In genomic region chr6:39491203-39491602, GRCm38 (mm10) we compare ENCODE assay signal across 15 mouse cellular contexts.
DNase-seq lines count a peak whose midpoint lies in the region; ATAC-seq and TF ChIP-seq lines count a peak whose summit lies in the region.
"Had no signal": no experiment of that assay in that cellular context is flagged by ENCODE, and none has a peak within 500 bp of the region (broad histone marks: within the 10 kb centered on the region; RNA-seq: fewer than 3 reads in every experiment).

No protein-coding gene starts in this region.

- H3K4me3 ChIP-seq in forebrain, postnatal 0 days (ENCODE audit: low read depth, low read length), result no peak overlapping the region
- no peak overlapping the region for H3K4me3 ChIP-seq in limb, embryonic 12.5 days (replicated peaks)
- H3K4me3 ChIP-seq in heart, adult 2 months, result no peak overlapping the region
- no peak overlapping the region for H3K4me3 ChIP-seq in lung, postnatal 0 days (ENCODE audit: low read depth, low read length)
- H3K4me3 ChIP-seq: embryonic facial prominence, embryonic 15.5 days; intestine, embryonic 15.5 days; limb, embryonic 15.5 days had no signal

- WGBS in forebrain, postnatal 0 days, result 35% methylated on average over 5 of the region's 5 CpGs
- WGBS in limb, embryonic 12.5 days, result 45% methylated on average over 5 of the region's 5 CpGs
- WGBS in heart, adult 2 months, result 93% methylated on average over 5 of the region's 5 CpGs
- 87% methylated on average over 5 of the region's 5 CpGs for WGBS in lung, postnatal 0 days

- no peak for TF ChIP-seq POLR2A in heart, adult 2 months (IDR thresholded peaks at IDR 0.05; ENCODE audit: insufficient read depth, low read depth, low read length)

- no peaks in the 10 kb centered on the region for H3K9me3 ChIP-seq in forebrain, postnatal 0 days (ENCODE audit: low read length)
- H3K9me3 ChIP-seq in limb, embryonic 12.5 days, result no peaks in the 10 kb centered on the region
- H3K9me3 ChIP-seq in lung, postnatal 0 days (ENCODE audit: low read length), result no peaks in the 10 kb centered on the region
- H3K9me3 ChIP-seq: embryonic facial prominence, embryonic 15.5 days; intestine, embryonic 15.5 days; limb, embryonic 15.5 days had no signal

- peaks cover 4% of the 10 kb centered on the region; the same call in 1 of the 2 replicates for H3K4me1 ChIP-seq in forebrain, postnatal 0 days (ENCODE audit: insufficient read depth)
- H3K4me1 ChIP-seq in limb, embryonic 12.5 days (replicated peaks), result peaks cover 11% of the 10 kb centered on the region; the same call in 1 of the 2 replicates
- peaks cover 1% of the 10 kb centered on the region; the same call in 1 of the 2 replicates for H3K4me1 ChIP-seq in heart, adult 2 months (ENCODE audit: control insufficient read depth, insufficient read depth, low read length)
- H3K4me1 ChIP-seq in lung, postnatal 0 days (ENCODE audit: insufficient read depth, low read depth, low read length), result no peaks in the 10 kb centered on the region
- H3K4me1 ChIP-seq: intestine, embryonic 15.5 days had no signal

- TF ChIP-seq CTCF in forebrain, postnatal 0 days (IDR thresholded peaks at IDR 0.05; ENCODE audit: low read depth), result no peak
- no peak for TF ChIP-seq CTCF in heart, adult 2 months (IDR thresholded peaks at IDR 0.05)
- TF ChIP-seq CTCF in lung, postnatal 0 days (IDR thresholded peaks at IDR 0.05), result no peak

- H3K4me2 ChIP-seq in forebrain, postnatal 0 days (ENCODE audit: low read depth), result no peak overlapping the region
- no peak overlapping the region for H3K4me2 ChIP-seq in limb, embryonic 12.5 days
- no peak overlapping the region for H3K4me2 ChIP-seq in lung, postnatal 0 days (replicated peaks; ENCODE audit: low read depth, low read length)
- H3K4me2 ChIP-seq: embryonic facial prominence, embryonic 15.5 days; intestine, embryonic 15.5 days; limb, embryonic 15.5 days; lung, embryonic 14.5 days had no signal

- no peaks in the 10 kb centered on the region for H3K79me2 ChIP-seq in heart, adult 2 months (replicated peaks; ENCODE audit: control insufficient read depth, insufficient read depth, low read length)

- intact Hi-C loops in heart, adult 2 months (cut with DNase I), result no loop called here

- peaks cover 38% of the 10 kb centered on the region for H3K36me3 ChIP-seq in forebrain, postnatal 0 days (ENCODE audit: insufficient read depth)
- H3K36me3 ChIP-seq in limb, embryonic 12.5 days, result peaks cover 94% of the 10 kb centered on the region
- H3K36me3 ChIP-seq in heart, adult 2 months (ENCODE audit: control insufficient read depth, insufficient read depth, low read length), result no peaks in the 10 kb centered on the region
- peaks cover 23% of the 10 kb centered on the region; the same call in 1 of the 2 replicates for H3K36me3 ChIP-seq in lung, postnatal 0 days (ENCODE audit: insufficient read depth, low read length)

- peak overlapping the region; percentile 35 for H3K27ac ChIP-seq in forebrain, postnatal 0 days (ENCODE audit: low read depth, low read length)
- peak overlapping the region; percentile 64 for H3K27ac ChIP-seq in limb, embryonic 12.5 days
- H3K27ac ChIP-seq in heart, adult 2 months, result no peak overlapping the region
- H3K27ac ChIP-seq in lung, postnatal 0 days (ENCODE audit: low read length), result no peak overlapping the region
- H3K27ac ChIP-seq: embryonic facial prominence, embryonic 15.5 days; intestine, embryonic 15.5 days; limb, embryonic 15.5 days had no signal

- no peak for TF ChIP-seq EP300 in heart, adult 2 months (IDR thresholded peaks at IDR 0.05; ENCODE audit: insufficient read depth, low read depth, low read length)
- TF ChIP-seq EP300 in lung, postnatal 0 days (IDR thresholded peaks at IDR 0.05), result no peak

- peak; percentile 61; the same call in 1 of the 2 replicates for ATAC-seq in forebrain, postnatal 0 days
- no peak for ATAC-seq in limb, embryonic 12.5 days (ENCODE audit: insufficient number of reproducible peaks, insufficient read depth, low FRiP score, low TSS enrichment, low read depth)
- ATAC-seq in lung, postnatal 0 days, result no peak
- ATAC-seq: CD4-positive, CD25-positive, alpha-beta regulatory T cell, adult 4 months; intestine, embryonic 15.5 days had no signal

- peak; percentile 40 for DNase-seq in retina, postnatal 1 day
- DNase-seq in retina, embryonic 14.5 days (ENCODE audit: low spot score), result no peak
- DNase-seq in forebrain, postnatal 0 days, result peak; percentile 12
- no peak for DNase-seq in heart, adult 2 months
- no peak for DNase-seq in lung, postnatal 0 days (ENCODE audit: low spot score)
- no peak for DNase-seq in thymus, adult 18-20 months
- DNase-seq: adrenal gland, postnatal 36 days; kidney, postnatal 25 days; layer of hippocampus, postnatal 36 days; lung, embryonic 14.5 days had no signal

- no peak overlapping the region for H3K9ac ChIP-seq in forebrain, postnatal 0 days
- H3K9ac ChIP-seq in limb, embryonic 12.5 days (replicated peaks), result no peak overlapping the region
- H3K9ac ChIP-seq in heart, adult 2 months (ENCODE audit: low read depth, low read length), result no peak overlapping the region
- H3K9ac ChIP-seq in lung, postnatal 0 days (replicated peaks; ENCODE audit: low read depth), result no peak overlapping the region
- H3K9ac ChIP-seq: embryonic facial prominence, embryonic 15.5 days; intestine, embryonic 15.5 days; limb, embryonic 15.5 days; lung, embryonic 14.5 days had no signal

- no peaks in the 10 kb centered on the region for H3K27me3 ChIP-seq in forebrain, postnatal 0 days (ENCODE audit: insufficient read depth, low read length)
- H3K27me3 ChIP-seq in limb, embryonic 12.5 days, result no peaks in the 10 kb centered on the region
- H3K27me3 ChIP-seq in heart, adult 2 months (ENCODE audit: control insufficient read depth, insufficient read depth, low read length), result no peaks in the 10 kb centered on the region
- no peaks in the 10 kb centered on the region for H3K27me3 ChIP-seq in lung, postnatal 0 days (replicated peaks; ENCODE audit: insufficient read depth, low read length)
- H3K27me3 ChIP-seq: embryonic facial prominence, embryonic 15.5 days; intestine, embryonic 15.5 days; limb, embryonic 15.5 days had no signal

Comparison
In these comparisons a context has a peak if more than half of its experiments do, and no peak if none do; other contexts are left out.
1. DNase-seq: peak in retina, postnatal 1 day (single experiment) and forebrain, postnatal 0 days (single experiment); none in retina, embryonic 14.5 days (single experiment), heart, adult 2 months (0 of 2), lung, postnatal 0 days (single experiment) and thymus, adult 18-20 months (0 of 2).
2. H3K27ac ChIP-seq: peak in forebrain, postnatal 0 days (single experiment) and limb, embryonic 12.5 days (single experiment); none in heart, adult 2 months (single experiment) and lung, postnatal 0 days (single experiment).